47 mouse cellular contexts compared by ENCODE assay signal in genomic region chr4:106597741-106598140, GRCm38 (mm10). TPM values are rescaled to one million over a fixed set of nuclear protein-coding genes. Genes with fewer than 3 reads are reported as not detected.
"Had no signal": no experiment of that assay in that cellular context is flagged by ENCODE, and none has a peak within 500 bp of the region (broad histone marks: within the 10 kb centered on the region; RNA-seq: fewer than 3 reads in every experiment).

No protein-coding gene starts in this region.

- H3K4me2 ChIP-seq: heart, embryonic 11.5 days; heart, embryonic 12.5 days; heart, embryonic 13.5 days; heart, embryonic 15.5 days; hindbrain, embryonic 12.5 days; hindbrain, embryonic 13.5 days; hindbrain, embryonic 14.5 days; hindbrain, embryonic 15.5 days; intestine, embryonic 15.5 days; kidney, embryonic 15.5 days had no signal

- H3K4me1 ChIP-seq: heart, embryonic 15.5 days; hindbrain, embryonic 10.5 days; hindbrain, embryonic 12.5 days; hindbrain, embryonic 13.5 days; hindbrain, embryonic 15.5 days; intestine, embryonic 15.5 days; kidney, embryonic 15.5 days had no signal

- H3K9ac ChIP-seq: heart, embryonic 12.5 days; heart, embryonic 13.5 days; heart, embryonic 15.5 days; hindbrain, embryonic 12.5 days; hindbrain, embryonic 13.5 days; hindbrain, embryonic 14.5 days; hindbrain, embryonic 15.5 days; intestine, embryonic 15.5 days; kidney, embryonic 15.5 days had no signal

- DNase-seq: heart, postnatal 10 days; heart, postnatal 14 days; heart, postnatal 36 days; heart, postnatal 4 days; kidney, adult 11 months; kidney, adult 18-20 months; kidney, adult 2 months; kidney, adult 8-10 months; kidney, postnatal 10 days; kidney, postnatal 14 days; kidney, postnatal 25 days; kidney, postnatal 36 days; kidney, postnatal 4 days; layer of hippocampus, postnatal 36 days had no signal

- H3K4me3 ChIP-seq: heart, embryonic 12.5 days; heart, embryonic 13.5 days; heart, embryonic 15.5 days; hindbrain, embryonic 10.5 days; hindbrain, embryonic 12.5 days; hindbrain, embryonic 13.5 days; hindbrain, embryonic 15.5 days; intestine, embryonic 15.5 days; kidney, embryonic 15.5 days; layer of hippocampus, adult 2 months; left cerebral cortex, adult 2 months had no signal

- H3K9me3 ChIP-seq: heart, embryonic 13.5 days; heart, embryonic 15.5 days; hindbrain, embryonic 10.5 days; hindbrain, embryonic 12.5 days; hindbrain, embryonic 13.5 days; hindbrain, embryonic 15.5 days; intestine, embryonic 15.5 days; kidney, embryonic 15.5 days had no signal

- H3K27me3 ChIP-seq: heart, embryonic 12.5 days; heart, embryonic 13.5 days; heart, embryonic 15.5 days; hindbrain, embryonic 12.5 days; hindbrain, embryonic 13.5 days; hindbrain, embryonic 15.5 days; intestine, embryonic 15.5 days; kidney, embryonic 15.5 days had no signal

- H3K27ac ChIP-seq: heart, embryonic 13.5 days; heart, embryonic 15.5 days; hindbrain, embryonic 10.5 days; hindbrain, embryonic 12.5 days; hindbrain, embryonic 13.5 days; hindbrain, embryonic 14.5 days; hindbrain, embryonic 15.5 days; hindbrain, postnatal 0 days; intestine, embryonic 15.5 days; kidney, embryonic 15.5 days; kidney, postnatal 0 days; layer of hippocampus, adult 2 months; left cerebral cortex, adult 2 months had no signal

- H3K36me3 ChIP-seq: heart, embryonic 12.5 days; heart, embryonic 13.5 days; heart, embryonic 15.5 days; hindbrain, embryonic 10.5 days; hindbrain, embryonic 12.5 days; hindbrain, embryonic 13.5 days; hindbrain, embryonic 15.5 days; intestine, embryonic 15.5 days; kidney, embryonic 15.5 days had no signal

RNA-seq across cellular contexts. Expression of gene Lexm, which starts 19.3 kb away (rescaled TPM):
- total RNA-seq: heart, postnatal 10 days; heart, postnatal 14 days; heart, postnatal 25 days; heart, postnatal 36 days; heart, postnatal 4 days; hematopoietic stem cell, adult 5-6 weeks; hindbrain, postnatal 0 days; layer of hippocampus, adult 18-20 months; layer of hippocampus, adult 8-10 months; layer of hippocampus, postnatal 14 days; layer of hippocampus, postnatal 25 days; layer of hippocampus, postnatal 36 days; left cerebral cortex, adult 18-20 months; left cerebral cortex, adult 8-10 months had no signal
- polyA plus RNA-seq: heart, embryonic 14.5 days; heart, embryonic 15.5 days; heart, embryonic 16.5 days; heart, postnatal 0 days; hindbrain, embryonic 14.5 days; hindbrain, embryonic 15.5 days; hindbrain, embryonic 16.5 days; hindbrain, postnatal 0 days; intestine, embryonic 15.5 days; intestine, embryonic 16.5 days; intestine, postnatal 0 days; kidney, adult 2 months; kidney, embryonic 14.5 days; kidney, embryonic 15.5 days; kidney, embryonic 16.5 days; kidney, postnatal 0 days; large intestine, adult 2 months had no signal

RNA-seq across cellular contexts. Expression of gene Ttc22, which starts 24.5 kb away (rescaled TPM):
- total RNA-seq: heart, postnatal 36 days; hematopoietic stem cell, adult 5-6 weeks had no signal
- polyA plus RNA-seq: hindbrain, embryonic 10.5 days; inflammation-experienced regulatory T-cells, adult 6 months had no signal
